Mouse (Mus musculus): ENCODE results near the gene Scamp4.
A peak's percentile ranks its signal among the peaks of the same experiment; 100 is the strongest.

The Scamp4 gene

GRCm38 (mm10) chr10:80573944-80574343 is 28.7 kb upstream of the Scamp4 start:
- H3K27me3 ChIP-seq (ENCODE audit: control insufficient read depth, insufficient read depth, low read length, poor library complexity, severe bottlenecking) = no peaks in the 10 kb centered on the region
- DNase-seq (ENCODE audit: low read depth, low spot score) = no peak

GRCm38 (mm10) chr10:80574896-80575295 is 27.8 kb upstream of the Scamp4 start:
- Histone ChIP-seq H3K27me3 (ENCODE audit: control insufficient read depth, insufficient read depth, low read length, poor library complexity, severe bottlenecking) (no peaks in the 10 kb centered on the region), H3K36me3 (ENCODE audit: control insufficient read depth, insufficient read depth, low read length, poor library complexity, severe bottlenecking) (no peaks in the 10 kb centered on the region)
- DNase-seq (ENCODE audit: low read depth, low spot score) = no peak

More at GRCm38 (mm10) chr10:80573944-80574343, 28.7 kb upstream of the Scamp4 start:
- no peaks in the 10 kb centered on the region for H3K36me3 ChIP-seq (ENCODE audit: control insufficient read depth, insufficient read depth, low read length, poor library complexity, severe bottlenecking)

- no peak for DNase-seq (ENCODE audit: low read depth, low spot score)
- Histone ChIP-seq H3K36me3 (ENCODE audit: control insufficient read depth, insufficient read depth, low read length, poor library complexity, severe bottlenecking) (no peaks in the 10 kb centered on the region), H3K27me3 (ENCODE audit: control insufficient read depth, insufficient read depth, low read length, poor library complexity, severe bottlenecking) (no peaks in the 10 kb centered on the region)
Measured at GRCm38 (mm10) chr10:80575925-80576324, 26.7 kb upstream of the Scamp4 start.

DNA sequence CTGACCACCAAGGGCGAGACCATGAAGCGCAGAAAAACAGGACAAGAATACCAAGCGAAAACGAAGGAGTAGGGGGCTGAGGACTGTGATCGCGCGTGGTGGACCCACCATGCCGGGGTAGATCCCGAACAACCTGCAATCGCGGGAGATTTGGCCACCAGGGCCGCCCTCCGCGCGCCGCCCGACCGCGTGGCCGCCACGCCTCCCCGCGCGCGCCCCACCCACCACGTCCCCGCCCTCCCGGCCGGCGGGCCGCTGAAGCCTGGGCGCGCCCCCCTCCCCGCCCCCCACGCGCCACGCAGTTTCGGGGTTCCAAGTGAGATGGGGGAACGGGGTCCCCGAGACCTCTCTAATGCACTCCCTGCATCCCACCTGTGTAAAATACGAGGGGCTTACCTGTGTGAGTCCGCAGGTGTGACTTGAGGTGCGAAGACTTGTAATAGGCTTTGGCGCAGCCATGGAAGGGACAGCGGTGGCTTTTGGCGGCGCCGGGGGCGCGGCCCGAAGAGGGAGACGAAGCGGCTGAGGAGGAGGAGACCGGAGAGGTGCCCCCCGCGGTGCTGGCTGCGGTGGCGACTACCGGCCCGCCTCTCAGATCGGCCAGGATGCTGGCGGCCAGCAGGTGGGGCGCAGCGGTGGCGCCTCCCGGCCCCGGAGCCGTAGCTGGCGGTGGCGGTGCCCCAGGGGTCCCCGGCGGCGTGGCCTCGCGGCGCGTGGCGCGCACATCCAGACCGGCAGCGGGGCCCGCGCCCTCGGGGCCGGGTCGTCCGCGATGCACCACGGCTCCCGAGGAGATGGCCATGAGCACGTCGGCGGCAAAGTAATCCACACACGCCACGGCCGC is 26.1 kb upstream of the Scamp4 start:
- no peaks in the 10 kb centered on the region for H3K27me3 ChIP-seq (ENCODE audit: control insufficient read depth, insufficient read depth, low read length, poor library complexity, severe bottlenecking)
- H3K36me3 ChIP-seq (ENCODE audit: control insufficient read depth, insufficient read depth, low read length, poor library complexity, severe bottlenecking) = no peaks in the 10 kb centered on the region
- peak; percentile 71 for DNase-seq (ENCODE audit: low read depth, low spot score)

GRCm38 (mm10) chr10:80577195-80578130 is 25.2 kb upstream of the Scamp4 start, which contains the start of gene Klf16:
TSS of gene Klf16 (minus strand) at chr10:80577321.
- Histone ChIP-seq H3K27me3 (ENCODE audit: control insufficient read depth, insufficient read depth, low read length, poor library complexity, severe bottlenecking) (no peaks in the 10 kb centered on the region), H3K36me3 (ENCODE audit: control insufficient read depth, insufficient read depth, low read length, poor library complexity, severe bottlenecking) (peaks cover under 1% of the 10 kb centered on the region; the same call in 1 of the 2 replicates)
- peak; percentile 99 for DNase-seq (ENCODE audit: low read depth, low spot score)

- peak; percentile 92 for DNase-seq (ENCODE audit: low read depth, low spot score)
- Histone ChIP-seq H3K27me3 (ENCODE audit: control insufficient read depth, insufficient read depth, low read length, poor library complexity, severe bottlenecking) (no peaks in the 10 kb centered on the region), H3K36me3 (ENCODE audit: control insufficient read depth, insufficient read depth, low read length, poor library complexity, severe bottlenecking) (peaks cover 3% of the 10 kb centered on the region)
Measured at GRCm38 (mm10) chr10:80578131-80578750, 24.4 kb upstream of the Scamp4 start.

DNA sequence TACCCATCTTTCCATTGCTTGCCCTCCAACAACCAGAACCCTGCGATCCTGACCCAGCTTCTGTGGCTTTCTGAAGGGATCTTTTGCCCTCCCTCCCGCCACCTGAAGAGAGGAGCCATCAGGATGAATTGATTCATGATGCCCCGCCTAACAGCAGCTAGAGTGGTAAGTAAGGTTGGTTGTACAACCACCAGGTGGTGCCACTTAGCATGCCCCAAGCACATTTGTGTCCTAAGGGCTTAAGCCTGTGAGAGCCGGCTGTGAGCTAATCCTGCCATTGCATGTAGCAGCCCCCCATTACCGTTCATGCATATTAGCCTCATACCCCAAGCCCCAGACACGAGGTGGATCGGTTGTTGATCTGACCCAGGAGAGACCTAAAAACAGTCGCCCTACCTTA is 23.8 kb upstream of the Scamp4 start:
- H3K36me3 ChIP-seq (ENCODE audit: control insufficient read depth, insufficient read depth, low read length, poor library complexity, severe bottlenecking) = peaks cover 7% of the 10 kb centered on the region
- peak; percentile 94 for DNase-seq (ENCODE audit: low read depth, low spot score)
- H3K27me3 ChIP-seq (ENCODE audit: control insufficient read depth, insufficient read depth, low read length, poor library complexity, severe bottlenecking) = no peaks in the 10 kb centered on the region

DNA sequence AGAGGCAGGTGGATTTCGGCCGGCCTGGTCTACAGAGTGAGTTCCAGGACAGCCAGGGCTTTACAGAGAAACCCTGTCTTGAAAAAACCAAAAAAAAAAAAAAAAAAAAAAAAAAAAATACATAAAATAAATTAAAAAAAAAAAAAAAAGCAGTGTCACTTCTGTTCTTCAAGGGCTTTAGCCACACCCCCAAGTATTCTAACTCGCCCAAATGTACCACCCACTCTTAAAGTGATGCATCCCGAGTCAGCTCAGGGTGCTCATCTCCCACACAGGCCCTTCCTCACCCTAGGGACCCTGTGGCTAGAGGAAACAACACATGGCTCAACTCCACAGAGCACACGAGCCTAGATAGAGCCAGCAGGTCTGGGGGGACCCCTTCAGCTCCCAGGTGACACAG is 19.6 kb upstream of the Scamp4 start:
- DNase-seq (ENCODE audit: low read depth, low spot score) = no peak
- Histone ChIP-seq H3K36me3 (ENCODE audit: control insufficient read depth, insufficient read depth, low read length, poor library complexity, severe bottlenecking) (peaks cover 10% of the 10 kb centered on the region), H3K27me3 (ENCODE audit: control insufficient read depth, insufficient read depth, low read length, poor library complexity, severe bottlenecking) (no peaks in the 10 kb centered on the region)

- DNase-seq (ENCODE audit: low read depth, low spot score) = no peak
- Histone ChIP-seq H3K27me3 (ENCODE audit: control insufficient read depth, insufficient read depth, low read length, poor library complexity, severe bottlenecking) (no peaks in the 10 kb centered on the region), H3K36me3 (ENCODE audit: control insufficient read depth, insufficient read depth, low read length, poor library complexity, severe bottlenecking) (peaks cover 10% of the 10 kb centered on the region)
Measured at GRCm38 (mm10) chr10:80584045-80584488, 18.6 kb upstream of the Scamp4 start.

DNA sequence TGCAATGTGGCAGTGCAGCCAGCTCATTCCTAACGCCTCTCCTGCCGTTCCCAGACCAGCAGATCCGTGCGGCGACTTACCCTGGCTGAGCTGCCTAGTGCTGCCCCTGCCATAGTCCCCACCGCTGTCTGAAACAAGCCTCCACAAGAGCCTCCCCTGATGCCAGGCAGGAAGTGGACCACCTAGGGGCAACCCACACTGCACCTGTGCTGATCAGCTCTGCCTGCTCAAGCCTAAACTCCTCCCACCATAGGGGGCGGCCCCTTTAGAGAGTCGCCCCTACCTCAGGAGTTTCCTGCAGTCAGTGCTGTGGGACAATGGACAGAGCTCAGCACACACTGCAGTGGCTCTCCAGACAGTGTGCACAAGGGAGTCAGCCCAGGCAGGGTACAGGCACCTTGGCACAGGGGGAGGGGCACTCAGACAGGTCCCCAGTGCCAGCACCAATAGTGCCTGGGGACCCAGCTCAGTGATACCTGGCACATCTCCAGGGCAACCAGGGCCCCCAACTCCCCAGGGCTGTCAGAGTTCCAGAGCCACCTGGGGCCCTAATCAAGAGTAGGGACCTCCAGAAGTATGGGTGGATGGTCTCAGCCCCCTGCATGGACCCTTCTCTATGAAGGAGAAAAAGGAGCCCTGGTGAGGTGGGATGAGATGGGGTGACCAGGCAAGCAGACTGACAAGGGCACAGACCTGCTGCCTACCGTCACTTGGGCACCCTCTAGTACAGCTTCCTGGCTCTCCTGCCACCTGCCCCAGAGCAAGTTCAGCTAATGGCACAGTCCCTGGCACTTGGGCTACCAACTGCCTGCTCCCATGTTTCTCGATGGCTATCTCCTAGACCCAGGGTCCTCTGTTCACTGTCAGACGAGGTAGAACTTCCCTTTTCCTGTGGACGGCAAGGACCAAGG is 17.8 kb upstream of the Scamp4 start:
- no peak for DNase-seq (ENCODE audit: low read depth, low spot score)
- H3K36me3 ChIP-seq (ENCODE audit: control insufficient read depth, insufficient read depth, low read length, poor library complexity, severe bottlenecking) = peaks cover 10% of the 10 kb centered on the region
- no peaks in the 10 kb centered on the region for H3K27me3 ChIP-seq (ENCODE audit: control insufficient read depth, insufficient read depth, low read length, poor library complexity, severe bottlenecking)

DNA sequence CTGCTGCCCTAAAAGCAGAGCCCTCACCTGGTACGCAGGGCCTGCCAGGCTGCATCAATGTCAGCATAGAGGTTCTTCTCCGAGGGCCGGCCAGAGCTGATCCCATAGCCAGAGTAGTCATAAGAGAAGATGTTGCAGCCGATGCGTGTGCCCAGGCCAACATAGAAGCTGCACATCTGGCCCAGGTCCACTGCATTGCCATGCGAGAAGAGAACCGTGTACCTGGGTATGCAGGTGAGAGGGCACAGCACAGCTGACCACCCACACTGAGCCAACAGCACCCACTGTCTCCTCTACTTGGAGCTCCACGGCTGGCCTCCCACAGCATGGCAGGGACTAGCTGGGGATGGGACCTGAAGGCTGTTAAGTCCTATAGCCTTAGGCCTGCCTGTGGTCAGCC is 17.1 kb upstream of the Scamp4 start:
- DNase-seq (ENCODE audit: low read depth, low spot score) = no peak
- Histone ChIP-seq H3K36me3 (ENCODE audit: control insufficient read depth, insufficient read depth, low read length, poor library complexity, severe bottlenecking) (peaks cover 10% of the 10 kb centered on the region), H3K27me3 (ENCODE audit: control insufficient read depth, insufficient read depth, low read length, poor library complexity, severe bottlenecking) (no peaks in the 10 kb centered on the region)

GRCm38 (mm10) chr10:80586407-80587304 is 16.0 kb upstream of the Scamp4 start:
- Histone ChIP-seq H3K36me3 (ENCODE audit: control insufficient read depth, insufficient read depth, low read length, poor library complexity, severe bottlenecking) (peaks cover 10% of the 10 kb centered on the region), H3K27me3 (ENCODE audit: control insufficient read depth, insufficient read depth, low read length, poor library complexity, severe bottlenecking) (no peaks in the 10 kb centered on the region)
- no peak for DNase-seq (ENCODE audit: low read depth, low spot score)

DNA sequence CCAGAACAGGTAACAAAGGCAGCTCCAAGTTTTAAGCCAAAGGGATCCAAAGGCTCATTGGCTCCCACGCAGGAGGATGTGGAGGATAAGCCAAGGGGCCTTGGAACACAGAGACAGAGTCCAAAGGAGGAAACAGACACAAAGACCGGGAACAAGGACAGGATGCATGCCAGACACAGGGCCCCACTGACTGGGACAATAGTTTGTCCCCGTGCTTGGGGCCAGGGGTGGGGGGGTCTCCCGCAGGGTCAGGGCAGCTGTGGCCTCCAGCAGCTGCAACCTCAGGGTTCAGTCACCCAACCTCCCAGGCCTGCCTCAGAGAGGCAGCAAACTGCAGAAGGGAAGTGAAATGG is 15.4 kb upstream of the Scamp4 start:
- H3K36me3 ChIP-seq (ENCODE audit: control insufficient read depth, insufficient read depth, low read length, poor library complexity, severe bottlenecking) = peaks cover 10% of the 10 kb centered on the region
- H3K27me3 ChIP-seq (ENCODE audit: control insufficient read depth, insufficient read depth, low read length, poor library complexity, severe bottlenecking) = no peaks in the 10 kb centered on the region
- DNase-seq (ENCODE audit: low read depth, low spot score) = no peak
